Mouse (Mus musculus) C2C12 (cell line): ENCODE data around the gene Pdcd1lg2. TPM values are rescaled to one million over a fixed set of nuclear protein-coding genes. Genes with fewer than 3 reads are reported as not detected.

Experiments
- H3K27me3 ChIP-seq: one replicate; pipeline ENCODE4 v1.6.1; 2011; ENCODE audit not compliant: control insufficient read depth, insufficient read depth, insufficient read length
- H3K36me3 ChIP-seq: one replicate; pipeline ENCODE4 v1.6.1; 2011; ENCODE audit not compliant: control insufficient read depth, insufficient read depth
- H3K4me3 ChIP-seq: one replicate; pipeline ENCODE4 v1.5.1; 2011; ENCODE audit warnings: mild to moderate bottlenecking, control low read depth; ENCODE audit not compliant: poor library complexity, insufficient read depth, severe bottlenecking
- H3K79me2 ChIP-seq: one replicate; pipeline ENCODE4 v1.6.1; 2011; ENCODE audit not compliant: control insufficient read depth, insufficient read depth
- H3K79me3 ChIP-seq: one replicate; pipeline ENCODE4 v1.6.1; 2011; ENCODE audit warnings: low read depth, control low read depth
- H3ac ChIP-seq: one replicate; pipeline ENCODE3; 2011; ENCODE audit warnings: low read depth; ENCODE audit not compliant: control insufficient read depth, insufficient read length
- CEBPB ChIP-seq: IDR thresholded peaks from one replicate; pipeline ENCODE4 v1.6.1; 2011; ENCODE audit warnings: low read depth, mild to moderate bottlenecking, control low read depth, moderate library complexity
- CTCF ChIP-seq: IDR thresholded peaks from one replicate; pipeline ENCODE4 v1.5.1; 2011; ENCODE audit not compliant: control insufficient read depth, insufficient read depth, insufficient read length
- FOSL1 ChIP-seq: IDR thresholded peaks from one replicate; pipeline ENCODE4 v1.8.0; 2011; ENCODE audit warnings: mild to moderate bottlenecking, low read length; ENCODE audit not compliant: poor library complexity, insufficient read depth, severe bottlenecking
- MAX ChIP-seq: IDR thresholded peaks from one replicate; pipeline ENCODE4 v1.6.1; 2011; ENCODE audit warnings: mild to moderate bottlenecking, control low read depth
- MYOD1 ChIP-seq: IDR thresholded peaks from one replicate; pipeline ENCODE4 v1.6.1; 2011; ENCODE audit warnings: low read depth; ENCODE audit not compliant: control insufficient read depth, insufficient read length
- MYOG ChIP-seq: IDR thresholded peaks from one replicate; pipeline ENCODE4 v1.6.1; 2011; ENCODE audit not compliant: control insufficient read depth, insufficient read length; ENCODE audit errors: extremely low read depth
- USF1 ChIP-seq: IDR thresholded peaks from one replicate; pipeline ENCODE4 v1.6.1; 2011; ENCODE audit warnings: low read depth, mild to moderate bottlenecking, control low read depth, moderate library complexity
- polyA plus RNA-seq: library from polyadenylated mRNA; unstranded; fragments of >200 nt; fragmentation: generic; extraction: Trizol; gene quantifications from one replicate; pipeline ENCODE4 v1.2.1, GENCODE M21; 2012; ENCODE audit warnings: missing spikeins

Pdcd1lg2 gene
- polyA plus RNA-seq, 1 experiment = not detected

GRCm38 (mm10) chr19:29518409-29518808, 107.7 kb downstream of the Pdcd1lg2 start:
- no peaks in the 10 kb centered on the region for H3K27me3 ChIP-seq
- no peaks in the 10 kb centered on the region for H3K36me3 ChIP-seq
- no peak overlapping the region for H3K4me3 ChIP-seq
- TF ChIP-seq USF1 = no peak
- TF ChIP-seq CEBPB = no peak
- TF ChIP-seq CTCF = no peak
- TF ChIP-seq MYOD1 = no peak
- no peak for TF ChIP-seq MAX
- no peak for TF ChIP-seq FOSL1
- TF ChIP-seq MYOG = no peak
- no peak overlapping the region for H3ac ChIP-seq
- peaks cover 4% of the 10 kb centered on the region for H3K79me3 ChIP-seq
- H3K79me2 ChIP-seq = peaks cover 12% of the 10 kb centered on the region

GRCm38 (mm10) chr19:29518922-29519321, 108.2 kb downstream of the Pdcd1lg2 start:
- H3K79me3 ChIP-seq = peaks cover 8% of the 10 kb centered on the region
- H3K4me3 ChIP-seq = no peak overlapping the region
- H3K79me2 ChIP-seq = peaks cover 17% of the 10 kb centered on the region
- no peaks in the 10 kb centered on the region for H3K27me3 ChIP-seq
- TF ChIP-seq FOSL1 = no peak
- TF ChIP-seq MYOG = no peak
- no peak for TF ChIP-seq MYOD1
- no peak for TF ChIP-seq USF1
- no peak for TF ChIP-seq MAX
- TF ChIP-seq CEBPB = no peak
- no peak for TF ChIP-seq CTCF
- H3ac ChIP-seq = no peak overlapping the region
- H3K36me3 ChIP-seq = no peaks in the 10 kb centered on the region

Other genes starting within 250 kb of the Pdcd1lg2 start
- gene Jak2, start 159.1 kb upstream of the Pdcd1lg2 start, polyA plus RNA-seq = 4.3 TPM
- 0.41 TPM for gene Insl6, start 85.6 kb upstream of the Pdcd1lg2 start, polyA plus RNA-seq
- 0.05 TPM for gene Rln1, start 76.2 kb upstream of the Pdcd1lg2 start, polyA plus RNA-seq
- 15.2 TPM for gene Plgrkt, start 43.5 kb upstream of the Pdcd1lg2 start, polyA plus RNA-seq
- 0.05 TPM for gene Cd274, start 43.5 kb upstream of the Pdcd1lg2 start, polyA plus RNA-seq
- 4.3 TPM for gene Ric1, start 111.4 kb downstream of the Pdcd1lg2 start, polyA plus RNA-seq
- 8.8 TPM for gene Ermp1, start 237.5 kb downstream of the Pdcd1lg2 start, polyA plus RNA-seq